ENCODE assay signal across 7 mouse cellular contexts in the genomic region with DNA sequence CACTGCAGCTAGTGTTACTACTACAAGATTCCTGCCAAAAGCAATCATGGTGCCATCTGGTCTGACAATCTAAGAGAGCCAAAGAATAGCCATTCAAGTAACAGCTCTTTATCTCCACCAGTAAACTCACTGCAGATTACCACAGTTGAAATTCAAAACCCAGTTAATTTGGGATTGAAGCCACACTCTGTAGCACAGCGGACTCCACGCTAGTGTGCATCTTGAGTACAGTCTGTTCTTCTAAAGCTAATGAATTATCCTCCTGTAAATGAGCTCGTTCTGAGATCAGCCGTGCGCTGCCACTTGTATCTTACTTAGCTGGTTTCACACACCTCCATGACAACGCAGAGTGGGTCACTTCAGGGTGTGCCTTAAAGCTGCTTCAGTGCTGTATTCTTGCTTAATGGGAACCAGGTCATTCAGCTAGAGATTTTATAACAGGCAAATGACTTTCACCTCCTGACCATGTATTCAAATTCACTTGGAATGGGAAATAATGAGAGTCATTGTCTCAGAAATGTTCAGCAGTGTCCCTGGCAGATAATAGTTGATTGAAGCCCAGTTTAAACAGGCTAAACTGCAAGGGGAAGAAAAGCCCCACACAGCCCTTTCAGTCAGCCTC.
DNase-seq lines count a peak whose midpoint lies in the region; ATAC-seq and TF ChIP-seq lines count a peak whose summit lies in the region.

No protein-coding gene starts in this region.

- 23% methylated on average over 6 of the region's 6 CpGs for WGBS in forebrain, embryonic 11.5 days
- WGBS in olfactory bulb, adult 2 months = 46% methylated on average over 6 of the region's 6 CpGs
- 79% methylated on average over 6 of the region's 6 CpGs for WGBS in limb, embryonic 10.5 days

- H3K4me3 ChIP-seq in forebrain, embryonic 11.5 days (ENCODE audit: low read depth, low read length) = no peak overlapping the region
- no peak overlapping the region for H3K4me3 ChIP-seq in olfactory bulb, adult 2 months (ENCODE audit: insufficient read depth, low read depth, low read length)
- H3K4me3 ChIP-seq in limb, embryonic 10.5 days = no peak overlapping the region

- ATAC-seq in forebrain, embryonic 11.5 days (replicated peaks; ENCODE audit: low FRiP score) = peak; percentile 88

- peak overlapping the region; percentile 27; the same call in 1 of the 2 replicates for H3K27ac ChIP-seq in forebrain, embryonic 11.5 days (ENCODE audit: low read depth, low read length)
- peak overlapping the region; percentile 54 for H3K27ac ChIP-seq in olfactory bulb, adult 2 months (ENCODE audit: insufficient read depth, low read depth, low read length)
- no peak overlapping the region for H3K27ac ChIP-seq in limb, embryonic 10.5 days

- no peak overlapping the region for H3K4me2 ChIP-seq in forebrain, embryonic 11.5 days (ENCODE audit: low read depth, low read length, severe bottlenecking)

- H3K9me3 ChIP-seq in forebrain, embryonic 11.5 days (ENCODE audit: control insufficient read depth, low read length) = no peaks in the 10 kb centered on the region
- H3K9me3 ChIP-seq in limb, embryonic 10.5 days (replicated peaks) = no peaks in the 10 kb centered on the region

- no peaks in the 10 kb centered on the region for H3K36me3 ChIP-seq in forebrain, embryonic 11.5 days (ENCODE audit: control insufficient read depth, insufficient read depth, low read length)
- H3K36me3 ChIP-seq in limb, embryonic 10.5 days = 0 out of 2 replicates have a peak, but pooled peaks cover 2% of the 10 kb centered on the region

- 0 out of 2 replicates have a peak, but pooled peaks cover 4% of the 10 kb centered on the region for H3K4me1 ChIP-seq in forebrain, embryonic 11.5 days (replicated peaks; ENCODE audit: control insufficient read depth, insufficient read depth, low read length)
- no peaks in the 10 kb centered on the region for H3K4me1 ChIP-seq in olfactory bulb, adult 2 months (ENCODE audit: control insufficient read depth, insufficient read depth, low read length)
- no peaks in the 10 kb centered on the region for H3K4me1 ChIP-seq in limb, embryonic 10.5 days

- peak; percentile 21 for DNase-seq in cerebellum, adult 8-10 months
- DNase-seq in forebrain, embryonic 11.5 days (ENCODE audit: low spot score) = peak; percentile 58
- DNase-seq in layer of hippocampus, adult 9-11 months = peak; percentile 73
- no peak for DNase-seq in limb, embryonic 10.5 days (ENCODE audit: low spot score)
- DNase-seq in adrenal gland, adult 2 months = no peak
- no peak for DNase-seq in spleen, postnatal 14 days (ENCODE audit: low spot score in 2 of 2)

- H3K27me3 ChIP-seq in forebrain, embryonic 11.5 days (ENCODE audit: control insufficient read depth, insufficient read depth, low read length) = no peaks in the 10 kb centered on the region
- H3K27me3 ChIP-seq in limb, embryonic 10.5 days (ENCODE audit: low read depth, poor library complexity, severe bottlenecking) = no peaks in the 10 kb centered on the region

- TF ChIP-seq CTCF in olfactory bulb, adult 2 months (IDR thresholded peaks at IDR 0.05; ENCODE audit: insufficient read depth, low read depth, low read length) = no peak

- no peak overlapping the region for H3K9ac ChIP-seq in forebrain, embryonic 11.5 days (ENCODE audit: low read length)

- no peak for TF ChIP-seq POLR2A in olfactory bulb, adult 2 months (IDR thresholded peaks at IDR 0.05; ENCODE audit: insufficient read depth, low read depth, low read length)

Comparison
In these comparisons a context has a peak if more than half of its experiments do, and no peak if none do; other contexts are left out.
1. DNase-seq: peak in cerebellum, adult 8-10 months (single experiment), forebrain, embryonic 11.5 days (single experiment) and layer of hippocampus, adult 9-11 months (single experiment); none in limb, embryonic 10.5 days (single experiment), adrenal gland, adult 2 months (single experiment) and spleen, postnatal 14 days (0 of 2).